Mouse (Mus musculus): Measurements from ENCODE around the gene Krtcap2.

DNA sequence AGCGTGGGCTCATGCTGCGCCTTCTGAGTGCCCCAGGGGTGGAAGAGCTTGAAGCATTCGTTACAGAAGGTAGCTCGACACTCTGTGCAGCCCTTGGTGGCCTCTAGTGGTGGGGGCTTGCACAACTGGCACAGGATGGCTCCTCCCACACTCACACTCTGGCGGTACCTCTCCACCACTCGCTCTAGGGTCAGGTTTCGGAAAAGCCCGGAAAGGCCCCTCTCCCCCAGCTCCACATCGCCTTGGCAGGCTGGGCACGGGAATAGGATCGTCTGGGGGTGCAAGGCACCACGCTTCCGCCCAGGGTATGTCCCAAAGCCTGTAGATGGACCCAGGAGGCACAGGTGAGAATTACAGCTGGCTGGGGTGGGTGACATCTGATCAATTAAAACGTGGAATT is 2.2 kb upstream of the Krtcap2 start:
- peak; percentile 62 for TF ChIP-seq CTCF (IDR thresholded peaks at IDR 0.05; ENCODE audit: low read depth)
- TF ChIP-seq EP300 (IDR thresholded peaks at IDR 0.05; ENCODE audit: low read depth), result no peak

Data from liver, embryonic 14.5 days (tissue).